Mouse (Mus musculus): ENCODE results near the gene Arhgap31.

The Arhgap31 gene

DNA sequence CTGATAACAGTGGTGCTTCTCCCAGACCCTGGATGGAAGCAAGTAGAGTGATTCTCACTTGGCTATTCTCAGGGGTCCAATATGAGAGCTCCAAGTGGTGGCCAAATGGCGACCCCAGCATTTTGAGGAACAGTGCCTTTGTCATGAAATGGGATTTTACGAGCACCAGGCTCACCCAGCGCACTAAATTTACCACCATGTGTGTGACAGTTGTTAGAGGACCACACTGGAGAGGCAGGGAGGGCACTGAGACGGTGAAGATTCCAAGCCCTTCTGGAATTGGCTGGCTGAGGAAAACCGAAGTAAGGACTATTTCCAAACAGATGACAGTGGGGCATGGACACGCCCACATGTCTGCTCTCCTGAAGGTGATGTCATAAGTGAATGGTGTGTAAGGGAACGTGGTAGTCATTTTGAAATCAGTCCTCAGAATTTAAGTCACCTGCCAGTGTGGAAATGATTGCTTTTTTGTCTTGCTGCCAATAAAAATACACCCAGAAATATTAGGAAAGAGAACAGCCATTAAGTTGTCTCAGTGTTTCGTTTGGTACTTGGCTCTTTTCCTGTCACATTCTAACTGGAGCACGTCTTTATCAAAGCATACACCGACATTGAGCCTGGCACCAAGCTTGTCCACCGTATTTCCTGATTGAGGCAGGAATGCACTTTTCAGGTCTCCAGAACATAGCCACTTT is 113.9 kb downstream of the Arhgap31 start:
- DNase-seq (ENCODE audit: low read depth): no peak

DNA sequence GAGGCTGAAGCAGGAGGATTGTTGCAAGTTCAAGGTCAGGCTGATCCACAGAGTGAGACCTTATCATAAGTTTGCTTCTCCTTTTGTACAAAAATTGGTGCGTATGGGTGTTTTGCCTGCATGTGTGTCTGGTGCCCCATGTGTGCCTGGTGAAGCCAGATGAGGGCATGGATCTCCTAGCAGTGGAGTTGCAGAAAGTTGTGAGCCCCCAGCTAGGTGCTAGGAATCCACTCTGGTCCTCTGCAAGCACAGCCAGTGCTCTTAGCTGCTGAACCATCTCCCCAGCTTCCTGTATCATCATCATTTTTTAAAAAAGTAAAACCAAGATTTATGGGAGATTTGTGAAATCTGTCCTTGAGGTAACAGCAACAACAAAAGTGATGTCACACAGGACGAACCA is 116.4 kb downstream of the Arhgap31 start:
- no peak for DNase-seq (ENCODE audit: low read depth)

DNA sequence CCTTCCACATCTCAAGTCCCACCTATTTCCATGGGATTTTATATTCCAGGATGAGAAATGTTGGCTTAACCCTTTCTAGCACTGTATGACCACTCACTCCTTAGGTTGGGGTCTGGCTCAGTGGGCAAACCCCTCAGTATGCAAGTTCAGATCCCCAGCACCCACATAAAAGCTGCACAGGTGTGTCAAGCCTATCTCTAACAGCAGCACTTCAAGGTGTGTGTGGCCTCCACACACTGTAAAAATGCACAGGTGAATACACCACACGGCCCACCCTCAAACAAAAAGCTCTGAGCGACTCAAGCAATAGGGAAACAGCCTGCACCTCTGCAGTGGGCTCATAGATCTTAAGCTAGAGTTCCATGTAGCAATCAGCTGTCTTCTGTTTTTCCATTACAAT is 117.0 kb downstream of the Arhgap31 start:
- no peak for DNase-seq (ENCODE audit: low read depth)

DNA sequence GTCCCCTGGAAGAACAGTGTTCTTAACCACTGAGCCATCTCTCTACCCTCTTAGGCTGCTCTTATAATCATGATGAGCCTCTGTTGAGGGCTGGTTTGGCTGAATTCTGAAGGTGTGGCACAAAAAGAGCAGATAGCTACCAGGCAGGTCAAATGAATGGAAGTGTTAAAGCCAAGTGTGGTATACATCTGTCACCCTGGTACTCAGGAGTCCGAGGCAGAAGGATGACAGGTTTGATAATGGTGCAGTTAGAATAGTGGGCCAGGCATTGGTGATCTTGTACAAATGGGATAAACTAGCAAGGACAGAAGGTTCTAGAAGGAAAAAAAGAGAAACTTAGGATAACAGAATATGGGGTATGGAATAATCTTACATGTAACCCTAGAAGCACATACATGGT is 118.6 kb downstream of the Arhgap31 start:
- no peak for DNase-seq (ENCODE audit: low read depth)

DNA sequence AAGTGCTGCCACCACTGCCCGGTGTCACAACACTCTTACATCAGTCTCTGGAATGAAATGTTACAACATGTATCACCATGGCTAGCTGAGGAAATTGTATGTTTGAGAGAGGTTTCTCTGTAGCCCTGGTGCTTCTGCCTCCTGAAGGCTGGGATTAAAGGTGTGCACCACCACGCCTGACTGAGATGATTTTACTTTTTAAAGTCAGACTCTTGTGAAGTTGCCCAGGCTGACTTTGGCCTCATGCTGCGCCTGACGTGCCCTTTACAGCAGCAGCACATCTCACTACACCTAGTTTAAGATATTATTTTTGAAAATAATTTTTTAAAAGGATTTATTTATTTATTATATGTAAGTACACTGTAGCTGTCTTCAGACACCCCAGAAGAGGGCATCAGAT is 120.1 kb downstream of the Arhgap31 start:
- DNase-seq (ENCODE audit: low read depth): no peak

DNA sequence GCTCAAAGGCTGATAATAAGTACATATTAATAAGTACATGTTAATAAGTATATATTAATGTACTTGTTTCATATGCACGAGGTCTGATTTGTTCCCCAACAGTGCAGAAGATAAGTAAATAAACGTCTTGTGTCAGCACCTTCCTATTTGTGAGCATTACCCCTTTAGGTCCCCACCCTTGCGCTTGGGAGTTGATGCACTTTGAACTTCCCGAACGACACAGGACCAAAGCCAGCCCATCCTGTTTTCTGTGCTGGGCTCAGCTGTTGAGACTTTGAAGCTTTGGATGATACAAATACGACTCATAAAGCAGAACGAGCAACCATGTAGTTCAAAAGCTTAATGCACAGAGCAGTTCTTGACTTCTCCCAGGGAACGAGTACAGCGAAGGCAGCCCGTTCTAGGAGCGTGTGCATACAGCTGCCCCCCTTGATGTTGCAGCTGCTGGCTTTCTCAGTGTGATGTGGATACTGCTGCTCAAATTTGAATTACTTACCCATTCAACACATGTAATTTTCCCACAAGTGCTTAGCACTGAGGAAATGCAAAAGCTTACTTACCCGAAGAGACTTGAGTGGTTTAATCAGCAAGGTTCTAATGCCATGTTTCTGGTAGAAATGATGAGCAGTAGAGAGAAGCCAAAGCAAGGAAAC is 120.9 kb downstream of the Arhgap31 start:
- DNase-seq (ENCODE audit: low read depth): no peak

DNA sequence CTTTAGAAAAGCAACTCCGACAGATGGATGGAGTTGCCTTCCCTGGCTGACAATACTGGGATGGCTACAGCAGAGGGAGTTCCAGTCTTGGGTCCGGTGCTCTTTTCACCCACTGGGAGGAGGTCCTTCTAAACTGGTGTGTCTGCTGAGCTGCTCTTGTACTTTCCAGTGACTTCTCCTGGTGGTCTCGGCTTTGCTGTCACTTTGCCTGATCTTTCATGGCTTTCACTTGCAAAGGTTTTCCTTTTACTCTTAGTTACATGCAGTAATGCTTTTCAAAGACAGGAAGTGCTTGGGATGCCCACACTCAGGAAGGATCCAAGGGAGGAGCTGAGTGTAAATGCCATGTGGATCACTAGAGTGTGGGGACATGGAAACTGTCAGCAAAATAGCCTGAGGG is 121.6 kb downstream of the Arhgap31 start:
- no peak for DNase-seq (ENCODE audit: low read depth)

DNA sequence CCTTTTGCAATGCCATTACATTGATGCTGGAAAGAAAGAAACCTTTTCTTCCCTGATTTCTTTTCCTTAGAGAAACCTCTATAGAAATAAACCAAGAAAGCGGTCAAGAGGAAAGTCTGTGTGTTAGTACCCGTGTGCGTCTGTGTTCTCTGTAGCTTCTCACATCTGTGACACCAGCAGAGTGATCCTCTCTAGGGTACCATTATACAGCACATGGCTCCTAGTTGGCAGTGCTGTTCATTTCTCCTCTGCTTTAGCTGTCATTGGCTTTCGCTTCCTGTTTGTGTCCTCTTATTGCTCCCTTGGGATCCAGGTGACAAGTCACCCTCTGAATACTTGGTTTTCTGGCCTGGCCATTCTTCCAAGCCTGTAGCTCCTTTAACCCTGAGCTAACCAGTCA is 125.5 kb downstream of the Arhgap31 start:
- DNase-seq (ENCODE audit: low read depth): no peak

DNA sequence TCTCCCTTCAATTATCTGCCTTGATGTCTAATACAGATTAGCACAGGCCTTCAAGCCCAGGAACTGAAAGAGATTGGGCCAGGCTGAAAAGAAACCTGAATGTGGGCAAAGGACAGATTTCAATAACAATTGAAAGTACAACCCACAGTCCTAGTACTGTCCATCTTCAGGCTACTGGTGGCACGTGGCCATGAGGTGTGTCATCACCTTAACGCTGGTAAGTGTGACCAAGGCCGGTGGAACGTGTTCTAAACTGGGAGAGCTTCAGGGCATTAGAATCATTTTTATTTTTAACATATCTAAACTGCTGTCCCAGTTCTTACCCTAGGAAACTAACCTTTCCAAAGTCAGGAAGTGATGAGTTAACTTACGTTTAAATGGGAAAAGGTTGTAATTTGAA is 125.9 kb downstream of the Arhgap31 start:
- DNase-seq (ENCODE audit: low read depth): no peak

DNA sequence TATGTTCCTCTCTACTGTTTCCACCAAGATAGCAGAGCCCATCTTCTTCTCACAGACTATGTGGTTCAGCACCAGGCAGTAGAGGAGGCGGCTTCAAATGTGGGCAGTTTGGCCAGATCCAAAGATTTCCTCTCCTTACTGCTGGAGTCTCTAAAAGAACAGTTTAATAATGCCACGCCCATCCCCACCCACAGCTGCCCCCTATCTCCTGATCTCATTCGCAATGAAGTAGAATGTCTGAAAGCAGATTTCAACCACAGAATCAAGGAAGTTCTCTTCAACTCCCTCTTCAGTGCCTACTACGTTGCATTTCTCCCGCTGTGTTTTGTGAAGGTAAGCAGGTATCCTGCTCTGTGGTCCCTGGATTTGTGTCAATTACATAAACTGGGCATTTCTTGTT is 127.9 kb downstream of the Arhgap31 start:
- DNase-seq (ENCODE audit: low read depth): no peak

DNA sequence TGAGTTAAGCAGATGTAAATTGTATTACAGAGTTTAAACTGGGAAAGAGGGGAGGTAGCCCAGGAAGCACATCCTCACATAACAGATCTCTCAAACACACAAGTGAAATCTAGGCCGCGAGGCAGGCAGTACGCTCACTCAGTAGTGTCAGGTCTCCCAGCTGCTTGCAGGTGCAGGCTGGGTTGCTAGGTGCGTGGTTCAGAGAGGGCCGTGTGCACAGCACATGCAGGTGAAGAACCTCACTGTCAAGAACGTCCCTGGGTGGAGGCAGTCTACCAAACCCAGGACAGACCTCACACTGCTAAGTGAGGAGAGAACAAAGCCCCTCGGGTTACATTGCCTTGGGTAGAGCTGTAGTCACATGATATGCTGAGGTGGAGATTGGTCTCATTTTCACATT is 128.3 kb downstream of the Arhgap31 start:
- no peak for DNase-seq (ENCODE audit: low read depth)

DNA sequence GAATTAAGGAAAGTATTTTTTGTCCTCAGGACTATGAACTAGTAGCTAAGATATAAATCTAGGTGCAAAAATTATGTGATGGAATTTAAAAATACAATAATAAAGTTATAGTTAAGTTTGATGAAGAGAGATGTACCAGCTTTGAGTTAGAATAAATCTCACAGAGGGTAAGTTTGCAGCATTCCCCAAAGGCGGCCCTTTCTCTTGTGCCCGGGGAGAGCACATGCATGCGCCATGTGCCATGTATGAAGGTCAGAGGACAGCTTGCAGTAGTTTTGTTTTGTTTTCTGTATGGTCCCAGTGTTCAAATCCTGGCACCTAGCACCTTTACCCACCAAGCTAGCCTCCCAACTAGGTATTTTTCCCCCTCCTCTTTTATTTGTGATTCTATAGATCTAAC is 141.6 kb downstream of the Arhgap31 start:
- no peak for DNase-seq (ENCODE audit: low read depth)

DNA sequence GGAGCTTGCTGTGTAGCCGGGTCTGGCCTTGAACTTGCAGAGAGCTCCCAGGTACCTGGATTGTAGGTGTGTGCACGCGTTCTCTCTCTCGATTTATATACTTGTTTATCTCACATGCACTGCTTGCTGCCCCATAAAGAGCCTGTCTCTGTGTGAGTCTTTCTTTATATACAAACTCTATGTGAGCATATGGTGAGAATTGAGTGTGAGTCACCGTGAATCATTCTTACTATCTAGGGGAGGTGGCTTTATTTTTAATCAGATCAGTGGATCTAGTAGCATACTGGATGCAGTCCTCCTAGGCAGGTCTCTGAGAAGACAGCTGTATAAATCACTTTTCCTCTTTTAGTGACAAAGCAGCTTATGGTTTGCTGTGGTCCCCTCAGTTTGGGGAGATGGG is 144.9 kb downstream of the Arhgap31 start:
- DNase-seq (ENCODE audit: low read depth): no peak

DNA sequence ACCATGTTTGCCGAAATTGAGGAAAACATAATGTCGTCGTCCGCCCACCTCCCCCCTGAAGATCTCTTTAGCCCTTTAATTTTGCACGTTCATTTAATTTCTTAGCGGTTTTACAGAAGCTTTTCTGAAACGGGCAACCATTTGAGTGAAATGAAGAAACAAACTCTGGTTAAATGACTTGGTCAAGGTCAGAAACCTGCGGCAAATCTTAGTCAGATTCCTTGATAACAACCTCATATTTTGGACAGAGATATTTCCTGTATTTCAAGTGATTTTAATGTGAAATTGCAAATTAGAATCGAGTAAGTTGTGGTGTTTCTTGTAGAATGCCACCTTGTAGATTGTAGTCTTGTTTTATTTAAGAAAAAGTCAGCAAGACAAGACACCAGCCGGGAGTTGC is 149.6 kb downstream of the Arhgap31 start:
- DNase-seq (ENCODE audit: low read depth): no peak

DNA sequence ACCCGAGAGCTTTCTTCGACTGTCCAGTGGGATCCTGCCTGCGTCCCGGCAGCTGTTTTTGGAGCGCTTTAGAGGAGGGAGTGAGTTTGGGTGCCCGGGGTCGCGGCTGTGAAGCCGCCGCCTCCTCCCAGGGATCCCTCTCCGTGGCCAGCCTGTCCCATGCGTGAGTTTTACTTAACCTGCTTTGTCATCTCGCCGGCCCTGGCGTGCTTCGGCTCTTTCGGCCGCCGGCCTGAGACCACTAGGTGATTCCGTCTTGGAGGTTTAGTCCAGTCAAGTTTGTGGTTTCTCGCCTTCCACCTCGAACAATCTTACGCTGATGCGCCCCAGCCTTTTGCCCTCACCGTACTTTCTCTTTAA is 150.1 kb downstream of the Arhgap31 start:
- no peak for DNase-seq (ENCODE audit: low read depth)

DNA sequence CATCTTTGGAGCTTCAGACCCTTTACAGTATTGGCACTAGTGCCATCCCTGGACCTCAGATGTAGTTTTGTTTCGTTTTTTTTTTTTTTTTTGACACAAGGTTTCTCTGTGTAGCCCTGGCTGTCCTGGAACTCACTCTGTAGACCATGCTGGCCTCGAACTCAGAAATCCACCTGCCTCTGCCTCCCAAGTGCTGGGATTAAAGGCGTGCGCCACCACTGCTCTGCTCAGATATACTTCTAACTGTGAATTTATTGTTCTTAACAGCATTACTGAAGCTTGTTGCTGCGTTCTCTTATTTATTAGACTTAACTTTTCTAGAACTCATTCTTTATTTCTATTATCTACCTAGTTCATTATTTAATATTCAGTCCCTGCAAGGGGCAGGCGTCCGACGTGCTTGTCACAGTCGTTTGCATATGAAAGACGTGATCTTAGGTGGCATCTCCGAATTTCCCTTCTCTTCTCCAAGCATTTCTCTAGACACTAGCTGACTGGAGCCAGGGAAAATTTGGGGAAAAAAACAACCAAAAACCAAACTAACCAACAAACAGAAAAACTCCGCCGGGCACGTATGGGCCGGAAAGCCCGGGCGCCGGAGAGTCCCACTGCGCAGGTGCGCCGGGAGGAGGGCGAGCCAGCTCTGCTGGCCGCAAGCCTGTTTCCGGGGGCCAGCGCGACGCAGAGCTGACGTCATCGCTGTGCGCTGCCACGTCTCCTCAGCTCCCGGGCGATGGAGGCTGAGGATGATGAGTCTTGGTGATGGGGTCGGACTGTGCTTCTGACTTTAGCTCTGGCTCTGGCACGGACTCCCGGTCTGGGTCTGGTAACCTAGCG is 150.7 kb downstream of the Arhgap31 start:
- peak; percentile 92 for DNase-seq (ENCODE audit: low read depth)

DNA sequence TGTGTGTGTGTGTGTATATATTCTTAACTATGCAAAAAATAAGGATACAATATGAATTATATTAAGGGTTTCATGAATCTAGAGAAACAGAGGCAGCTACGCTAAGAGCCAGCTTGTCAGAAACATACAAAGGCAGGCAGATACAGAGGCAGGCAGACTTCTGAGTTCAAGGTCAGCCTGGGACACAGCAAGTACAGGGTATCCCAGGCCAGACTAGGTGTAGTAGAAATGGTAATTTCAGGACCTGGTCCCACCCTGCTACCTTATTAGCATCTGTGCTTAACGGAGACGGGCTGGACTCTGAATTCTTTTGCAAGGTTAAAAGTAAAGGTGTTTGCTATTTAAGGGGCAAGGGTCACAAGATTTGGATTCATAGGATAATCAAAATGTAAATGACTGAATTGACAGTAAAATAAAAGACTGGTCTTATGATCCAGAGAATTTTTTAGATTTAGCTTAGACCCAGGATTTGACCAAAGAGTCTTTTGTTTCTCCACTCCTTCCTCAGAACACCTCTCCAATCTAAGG is 154.8 kb downstream of the Arhgap31 start, which contains the start of gene Tmem39a:
Gene Tmem39a (plus strand): TSS at position 478 of the 528 bp plus-strand sequence.
- DNase-seq (ENCODE audit: low read depth): no peak

DNA sequence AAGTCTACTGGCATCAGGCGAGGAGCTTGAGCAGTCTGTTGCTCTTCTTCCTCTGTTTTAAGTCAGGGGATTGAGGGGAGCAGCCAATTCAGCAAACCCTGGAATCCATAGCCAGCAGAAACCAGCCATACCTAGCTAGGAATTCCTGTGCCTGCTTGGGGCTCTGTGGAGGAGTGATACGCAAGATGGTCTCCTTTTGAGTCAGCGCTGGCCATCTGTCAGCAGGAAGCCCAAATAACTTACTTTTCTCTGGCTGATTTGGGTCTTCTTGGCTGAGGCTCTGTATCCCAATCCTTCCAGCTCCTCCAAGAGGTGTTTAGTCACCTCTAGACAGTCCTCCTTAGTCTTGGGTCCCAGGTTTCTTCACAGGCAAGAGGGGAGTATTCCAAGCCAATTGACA is 157.1 kb downstream of the Arhgap31 start:
- no peak for DNase-seq (ENCODE audit: low read depth)

DNA sequence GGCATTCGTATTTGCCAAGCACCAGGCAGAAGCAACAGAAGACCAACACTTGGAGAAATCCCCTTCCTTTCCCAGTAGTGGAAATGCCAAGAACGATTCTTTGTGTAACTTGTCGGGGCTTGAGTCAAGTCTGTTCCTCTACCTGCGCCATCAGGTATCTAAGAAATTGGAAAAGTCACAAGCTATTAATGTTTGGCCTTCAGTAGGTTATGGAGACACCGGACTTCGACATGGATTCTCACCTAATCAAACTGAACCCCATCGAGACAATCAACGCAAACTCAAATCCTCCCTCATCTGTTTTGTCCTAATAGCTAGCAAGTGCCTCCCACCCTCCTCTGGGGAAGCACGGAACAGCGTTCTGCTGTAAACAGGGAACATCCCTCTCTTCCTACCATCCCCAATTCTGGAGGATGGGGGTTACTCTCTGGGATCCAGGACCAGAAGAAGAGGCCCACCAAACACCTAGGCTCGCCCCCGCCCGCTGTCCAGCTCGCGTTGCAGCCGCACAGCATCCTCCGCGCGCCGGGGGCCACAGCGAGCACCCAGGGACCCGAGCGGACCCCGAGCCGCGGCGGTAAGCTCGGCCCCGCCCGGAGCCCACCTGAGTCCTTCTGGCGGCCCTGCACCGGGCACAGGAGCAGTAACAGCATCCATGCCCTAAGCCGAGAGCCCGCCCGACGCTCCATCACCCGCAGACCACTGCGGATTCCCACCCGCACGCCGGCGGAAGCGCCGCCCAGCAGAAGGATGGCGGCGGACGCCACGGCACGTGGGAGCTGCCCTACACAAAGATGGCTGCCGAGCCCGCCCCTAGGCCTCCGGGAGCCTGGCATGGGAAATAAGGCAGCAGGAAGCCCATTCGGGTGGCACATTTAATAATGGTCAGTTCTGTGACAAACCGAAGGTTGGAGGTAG is 163.3 kb downstream of the Arhgap31 start, which contains the start of gene Poglut1:
Gene Poglut1 (minus strand): TSS at position 780 of the 918 bp plus-strand sequence.
- no peak for DNase-seq (ENCODE audit: low read depth)

Measured in c-Kit-positive CD71-negative TER-119-negative erythroid progenitor cells, embryonic 14.5 days (primary cell).